Mouse (Mus musculus) neutrophil, adult 59 days (primary cell): Measurements from ENCODE around the gene Reep1. TPM values are rescaled to one million over a fixed set of nuclear protein-coding genes. Genes with fewer than 3 reads are reported as not detected.

ENCODE experiments used
- total RNA-seq, 2 experiments: library from RNA; stranded (reverse); gene quantifications; 1 replicate in 1 of 2; 2 replicates in 1 of 2; pipeline ENCODE4 v1.2.4; 2023

Reep1 gene
- total RNA-seq, result under 1 TPM in 1 of 2 experiments, not detected in 1; 0.11 TPM

DNA sequence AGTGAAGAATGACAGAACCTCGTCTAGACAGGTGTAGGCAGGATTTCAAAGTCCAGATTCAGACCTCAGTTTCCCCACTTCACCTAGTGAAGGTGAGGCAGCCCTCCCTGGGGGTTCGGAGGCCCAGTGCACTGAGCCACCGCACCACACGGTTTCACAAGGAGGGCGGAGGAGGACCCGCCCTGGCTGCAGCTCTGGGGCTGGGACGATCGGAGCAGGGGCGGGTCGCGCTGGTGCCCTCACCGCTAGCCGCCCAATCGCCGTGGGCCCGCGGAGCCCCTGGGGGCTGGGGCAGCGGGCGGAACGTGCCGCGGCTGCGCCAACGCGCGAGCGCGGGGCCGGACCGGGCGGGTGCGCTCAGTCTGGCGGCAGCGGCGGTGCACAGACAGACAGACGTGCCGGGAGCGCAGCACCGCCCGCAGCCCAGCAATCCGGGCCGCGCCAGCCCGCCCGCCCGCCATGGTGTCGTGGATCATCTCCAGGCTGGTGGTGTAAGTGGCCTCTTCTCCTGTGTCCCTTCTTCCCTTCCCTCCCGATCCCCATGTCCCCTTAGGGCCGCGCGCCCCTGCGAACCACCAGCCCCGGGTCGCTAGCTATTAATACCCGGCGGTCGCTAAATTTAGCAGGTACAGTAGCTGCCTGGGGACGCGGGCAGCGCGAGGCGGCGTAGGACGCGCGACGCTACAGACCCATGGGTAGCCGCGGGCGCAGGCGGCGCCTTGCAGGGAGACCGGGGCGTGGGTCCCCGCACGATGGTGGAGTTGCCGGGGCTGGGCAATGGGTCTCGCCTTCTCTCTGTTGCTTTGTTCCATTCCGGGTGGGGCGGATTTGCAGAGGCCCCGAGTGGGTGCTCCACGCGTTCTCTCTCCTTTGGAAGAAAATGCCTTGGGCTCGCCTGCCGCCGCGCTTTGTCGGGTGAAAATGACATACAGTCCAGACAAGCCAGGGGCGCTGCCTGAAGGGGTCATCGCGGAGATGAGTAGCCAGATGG, at the start of gene Reep1:
Gene Reep1 (plus strand): TSS at position 51 of the 991 bp plus-strand sequence.

DNA sequence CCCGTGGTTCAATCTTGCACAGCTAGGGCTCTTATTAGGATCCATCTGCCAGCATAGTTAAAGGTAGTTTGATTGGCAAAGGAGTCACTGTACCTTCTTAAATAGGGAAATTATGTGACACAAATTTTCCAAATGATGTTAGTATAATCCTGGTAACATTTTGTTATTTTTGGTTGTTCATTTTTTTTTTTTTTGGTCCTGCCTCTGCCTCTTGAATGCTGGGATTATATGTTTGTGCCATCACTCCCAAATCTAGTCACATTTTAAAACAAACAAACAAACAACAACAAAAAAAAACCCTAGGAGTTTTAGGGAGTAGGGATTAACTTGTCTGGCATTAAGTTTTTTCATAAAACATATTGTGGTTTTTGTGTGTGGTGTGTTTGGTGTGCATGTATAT, 119.5 kb downstream of the Reep1 start, which contains the start of gene Mrpl35:
Gene Mrpl35 (minus strand): TSS at position 101 of the 400 bp plus-strand sequence.

DNA sequence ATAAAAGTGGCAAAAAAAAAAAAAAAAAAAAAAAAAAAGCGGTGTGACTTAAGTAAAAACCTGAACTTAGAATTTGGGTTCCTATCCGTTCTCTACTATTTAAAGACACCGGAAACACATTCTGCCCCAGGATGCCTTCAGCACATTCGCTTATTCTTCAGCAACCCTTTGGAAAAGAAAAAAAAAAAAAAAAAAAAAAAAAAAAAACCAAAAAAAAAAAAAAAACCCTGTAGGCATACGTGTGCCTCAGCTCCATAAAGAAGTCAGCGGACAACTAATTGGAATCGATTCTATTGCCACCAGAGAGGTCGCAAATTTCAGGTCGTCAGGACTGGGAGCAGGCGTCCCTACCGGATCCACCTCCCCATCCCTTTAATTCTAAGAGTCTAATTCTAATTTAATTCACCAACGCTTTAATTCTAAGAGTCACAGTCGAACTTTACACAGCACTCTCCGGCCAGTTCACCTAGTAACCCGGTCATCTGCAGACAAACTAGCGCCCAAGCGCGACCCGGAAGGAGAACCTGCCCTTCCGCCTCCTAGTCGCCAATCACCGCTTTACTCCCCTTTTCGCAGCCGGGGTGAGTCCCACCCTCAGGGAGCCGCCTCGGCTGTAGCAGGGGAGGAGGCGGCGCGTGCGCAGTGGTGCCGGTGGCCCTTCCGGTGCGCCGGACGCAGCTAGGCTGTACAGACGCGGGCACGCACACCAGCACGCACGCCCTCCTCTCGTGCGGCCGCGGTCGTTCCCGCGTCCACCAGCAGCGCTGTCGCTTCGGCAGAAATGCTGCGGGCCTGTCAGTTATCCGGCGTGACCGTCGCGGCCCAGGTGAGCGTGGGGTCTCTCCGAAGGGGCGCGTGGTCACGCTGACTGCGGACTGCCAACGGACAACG, 123.6 kb downstream of the Reep1 start, which contains the start of gene Immt:
Gene Immt (plus strand): TSS at position 642 of the 891 bp plus-strand sequence.

Other genes with a start within 250 kb of the Reep1 start
- 10 to 100 TPM; 15.6 to 17.1 TPM for gene Rnf103, start 213.7 kb upstream of the Reep1 start, total RNA-seq
- 10 to 100 TPM; 56.5 to 64.5 TPM for gene Chmp3, start 163.8 kb upstream of the Reep1 start, total RNA-seq
- gene Kdm3a, start 74.6 kb upstream of the Reep1 start, total RNA-seq, result 10 to 100 TPM; 31.2 to 40.3 TPM
- 10 to 100 TPM in 1 of 2 experiments, 1 to 10 TPM in 1; 6.1 to 15.6 TPM for gene Mrpl35, start 119.4 kb downstream of the Reep1 start, total RNA-seq
- gene Immt, start 123.8 kb downstream of the Reep1 start, total RNA-seq, result 10 to 100 TPM; 53.1 to 54.1 TPM
- 10 to 100 TPM; 27.1 to 29.0 TPM for gene Ptcd3, start 201.2 kb downstream of the Reep1 start, total RNA-seq
- 10 to 100 TPM; 46.4 to 61.0 TPM for gene Polr1a, start 201.5 kb downstream of the Reep1 start, total RNA-seq